In the genomic region with DNA sequence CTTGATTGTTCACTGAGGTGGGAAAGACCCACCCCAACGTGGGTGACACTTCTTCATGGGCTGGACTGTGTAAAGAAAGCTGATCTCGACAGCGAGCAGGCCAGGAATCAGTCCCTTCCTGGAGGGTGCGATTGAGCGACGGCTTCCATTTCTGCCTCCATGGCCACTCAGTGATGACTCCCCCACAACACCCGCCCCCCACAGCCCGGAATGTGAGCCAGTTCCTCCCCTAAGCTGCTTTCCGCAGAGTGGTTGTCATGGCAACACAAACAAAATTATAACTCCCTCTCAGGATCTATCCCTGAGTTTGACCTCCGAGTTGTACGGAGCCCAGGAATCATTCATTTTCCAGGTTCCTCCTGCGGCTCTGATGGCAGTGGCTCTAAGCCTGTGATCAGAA, we compare ENCODE assay signal across 22 mouse cellular contexts.
DNase-seq lines count a peak whose midpoint lies in the region; ATAC-seq and TF ChIP-seq lines count a peak whose summit lies in the region.
"Had no signal": no experiment of that assay in that cellular context is flagged by ENCODE, and none has a peak within 500 bp of the region (broad histone marks: within the 10 kb centered on the region; RNA-seq: fewer than 3 reads in every experiment).

No protein-coding gene starts in this region.

- H3K27ac ChIP-seq in kidney, adult 2 months (ENCODE audit: insufficient read depth, low read depth, low read length), result no peak overlapping the region
- H3K27ac ChIP-seq in embryonic facial prominence, embryonic 11.5 days (replicated peaks; ENCODE audit: low read depth, low read length), result no peak overlapping the region
- H3K27ac ChIP-seq in heart, embryonic 11.5 days (ENCODE audit: low read depth, low read length), result no peak overlapping the region
- H3K27ac ChIP-seq: forebrain, embryonic 12.5 days; hindbrain, embryonic 14.5 days; limb, embryonic 13.5 days; liver, embryonic 13.5 days; lung, embryonic 15.5 days; macrophage; midbrain, embryonic 10.5 days had no signal

- no peak overlapping the region for H3K4me2 ChIP-seq in embryonic facial prominence, embryonic 11.5 days (ENCODE audit: low read depth, low read length)
- no peak overlapping the region for H3K4me2 ChIP-seq in heart, embryonic 11.5 days
- H3K4me2 ChIP-seq: forebrain, embryonic 12.5 days; hindbrain, embryonic 14.5 days; limb, embryonic 13.5 days; liver, embryonic 13.5 days; lung, embryonic 15.5 days had no signal

- peak; percentile 32 to 58 for DNase-seq in kidney, postnatal 4 days
- no peak for DNase-seq in kidney, adult 2 months
- peak; percentile 26 for DNase-seq in retina, postnatal 1 day
- DNase-seq in retina, embryonic 14.5 days (ENCODE audit: low spot score), result no peak
- DNase-seq in ZHBTc4 (ENCODE audit: low read depth, low spot score), result peak; percentile 18
- peak; percentile 7 for DNase-seq in embryonic facial prominence, embryonic 11.5 days (ENCODE audit: low spot score)
- DNase-seq: adrenal gland, postnatal 10 days; B cell, adult 2 months; cerebellum, adult 11-12 months; cerebellum, postnatal 14 days; gastrocnemius, postnatal 14 days; heart, adult 18-20 months; heart, postnatal 36 days; liver, embryonic 13.5 days; thymus, adult 2 months had no signal

- no peaks in the 10 kb centered on the region for H3K36me3 ChIP-seq in kidney, adult 2 months (ENCODE audit: control insufficient read depth, insufficient read depth, low read length)
- no peaks in the 10 kb centered on the region for H3K36me3 ChIP-seq in embryonic facial prominence, embryonic 11.5 days (replicated peaks; ENCODE audit: control insufficient read depth, insufficient read depth, low read depth, low read length)
- no peaks in the 10 kb centered on the region for H3K36me3 ChIP-seq in heart, embryonic 11.5 days (ENCODE audit: control insufficient read depth, insufficient read depth, low read length)
- H3K36me3 ChIP-seq: forebrain, embryonic 12.5 days; limb, embryonic 13.5 days; liver, embryonic 13.5 days; lung, embryonic 15.5 days; midbrain, embryonic 10.5 days had no signal

- no peak for ATAC-seq in embryonic facial prominence, embryonic 11.5 days (replicated peaks; ENCODE audit: insufficient number of reproducible peaks, low FRiP score, low TSS enrichment, low read depth)
- no peak for ATAC-seq in heart, embryonic 11.5 days (replicated peaks; ENCODE audit: insufficient number of reproducible peaks, low FRiP score, low TSS enrichment)

- no peaks in the 10 kb centered on the region for H3K4me1 ChIP-seq in kidney, adult 2 months (ENCODE audit: control insufficient read depth, insufficient read depth, low read length)
- H3K4me1 ChIP-seq in embryonic facial prominence, embryonic 11.5 days (ENCODE audit: control insufficient read depth, insufficient read depth, low read length), result no peaks in the 10 kb centered on the region
- peaks cover 5% of the 10 kb centered on the region for H3K4me1 ChIP-seq in heart, embryonic 11.5 days (ENCODE audit: control insufficient read depth, insufficient read depth, low read length)
- H3K4me1 ChIP-seq: forebrain, embryonic 12.5 days; liver, embryonic 13.5 days; lung, embryonic 15.5 days had no signal

- WGBS in kidney, adult 2 months, result 55% methylated on average over 12 of the region's 12 CpGs
- WGBS in embryonic facial prominence, embryonic 11.5 days, result 88% methylated on average over 12 of the region's 12 CpGs
- WGBS in heart, embryonic 11.5 days (ENCODE audit: insufficient replicate concordance), result 74% methylated on average over 12 of the region's 12 CpGs

- TF ChIP-seq POLR2A in kidney, adult 2 months (IDR thresholded peaks at IDR 0.05; ENCODE audit: low read depth, low read length), result no peak

- TF ChIP-seq CTCF in kidney, adult 2 months (conservative IDR thresholded peaks at IDR 0.05; ENCODE audit: insufficient read depth, insufficient read length, low read depth, low read length), result no peak

- no peak overlapping the region for H3K9ac ChIP-seq in embryonic facial prominence, embryonic 11.5 days (replicated peaks; ENCODE audit: low read length)
- no peak overlapping the region for H3K9ac ChIP-seq in heart, embryonic 11.5 days (ENCODE audit: low read depth, low read length)
- H3K9ac ChIP-seq: forebrain, embryonic 12.5 days; hindbrain, embryonic 14.5 days; limb, embryonic 13.5 days; liver, embryonic 13.5 days; lung, embryonic 15.5 days had no signal

- H3K27me3 ChIP-seq in kidney, adult 2 months (replicated peaks; ENCODE audit: control insufficient read depth, insufficient read depth, low read length), result no peaks in the 10 kb centered on the region
- H3K27me3 ChIP-seq in embryonic facial prominence, embryonic 11.5 days (ENCODE audit: control insufficient read depth, insufficient read depth, low read length), result no peaks in the 10 kb centered on the region
- no peaks in the 10 kb centered on the region for H3K27me3 ChIP-seq in heart, embryonic 11.5 days (ENCODE audit: control insufficient read depth, insufficient read depth, low read length)
- H3K27me3 ChIP-seq: forebrain, embryonic 12.5 days; limb, embryonic 13.5 days; liver, embryonic 13.5 days; lung, embryonic 15.5 days had no signal

- H3K9me3 ChIP-seq in embryonic facial prominence, embryonic 11.5 days (replicated peaks; ENCODE audit: control insufficient read depth, low read length), result no peaks in the 10 kb centered on the region
- no peaks in the 10 kb centered on the region for H3K9me3 ChIP-seq in heart, embryonic 11.5 days (replicated peaks; ENCODE audit: control insufficient read depth, low read length)
- H3K9me3 ChIP-seq: forebrain, embryonic 12.5 days; limb, embryonic 13.5 days; liver, embryonic 13.5 days; lung, embryonic 15.5 days; midbrain, embryonic 10.5 days had no signal

- no peak overlapping the region for H3K4me3 ChIP-seq in kidney, adult 2 months (ENCODE audit: insufficient read depth, low read depth, low read length)
- H3K4me3 ChIP-seq in embryonic facial prominence, embryonic 11.5 days (ENCODE audit: low read depth, low read length), result no peak overlapping the region
- H3K4me3 ChIP-seq in heart, embryonic 11.5 days (ENCODE audit: low read depth, low read length), result no peak overlapping the region
- H3K4me3 ChIP-seq: forebrain, embryonic 12.5 days; limb, embryonic 13.5 days; liver, embryonic 13.5 days; lung, embryonic 15.5 days; midbrain, embryonic 10.5 days had no signal

Comparison
In these comparisons a context has a peak if more than half of its experiments do, and no peak if none do; other contexts are left out.
1. DNase-seq: peak in kidney, postnatal 4 days (2 of 2), retina, postnatal 1 day (single experiment), ZHBTc4 (single experiment) and embryonic facial prominence, embryonic 11.5 days (single experiment); none in kidney, adult 2 months (single experiment) and retina, embryonic 14.5 days (single experiment).